Mouse (Mus musculus) ES-E14 (cell line): ENCODE data around the gene Gpn1. TPM values are rescaled to one million over a fixed set of nuclear protein-coding genes. Genes with fewer than 3 reads are reported as not detected.

ENCODE experiments used
- DNase-seq: peaks from one replicate; pipeline ENCODE4 v3.0.0-alpha.2; 2013; ENCODE audit warnings: low read depth, low spot score
- H3K27ac ChIP-seq: 2 replicates; pipeline ENCODE4 v1.5.1; 2012; ENCODE audit warnings: low read depth, mild to moderate bottlenecking, low read length, moderate library complexity, mixed read lengths; ENCODE audit not compliant: poor library complexity, insufficient read depth, severe bottlenecking
- H3K36me3 ChIP-seq: 2 replicates; pipeline ENCODE4 v1.6.1; 2012; ENCODE audit warnings: mild to moderate bottlenecking, low read length, moderate library complexity, mixed read lengths; ENCODE audit not compliant: control insufficient read depth, poor library complexity, insufficient read depth, severe bottlenecking
- H3K4me1 ChIP-seq, 2 experiments: fragments of 150-350 bp in 1 of 2; sonication (generic) in 1 of 2; 2 replicates each; pipeline ENCODE4 v1.6.1; 2012; ENCODE audit warnings: low read length in 2 of 2, mild to moderate bottlenecking in 1 of 2, mixed read lengths in 1 of 2; ENCODE audit not compliant: control insufficient read depth in 2 of 2, insufficient read depth in 2 of 2, poor library complexity in 1 of 2
- H3K4me3 ChIP-seq, 2 experiments: fragments of 150-350 bp in 1 of 2; sonication (generic) in 1 of 2; 2 replicates each; pipeline ENCODE4 v1.5.1; 2012; ENCODE audit warnings: low read length in 2 of 2, low read depth in 1 of 2, mild to moderate bottlenecking in 1 of 2, mixed read lengths in 1 of 2; ENCODE audit not compliant: insufficient read depth in 1 of 2, poor library complexity in 1 of 2, severe bottlenecking in 1 of 2
- H3K9ac ChIP-seq: 2 replicates; pipeline ENCODE4 v1.6.1; 2012; ENCODE audit warnings: low read depth, mild to moderate bottlenecking, low read length, mixed read lengths; ENCODE audit not compliant: poor library complexity, insufficient read depth, severe bottlenecking
- H3K9me3 ChIP-seq: fragments of 150-350 bp; sonication (generic); 2 replicates; pipeline ENCODE4 v1.6.1; 2012; ENCODE audit warnings: low read depth, mild to moderate bottlenecking, low read length; ENCODE audit not compliant: control insufficient read depth, insufficient read depth
- CHD2 ChIP-seq: IDR thresholded peaks from 2 replicates; pipeline ENCODE4 v1.6.1; 2014; ENCODE audit warnings: mild to moderate bottlenecking, low read depth, low read length, inconsistent platforms
- HCFC1 ChIP-seq: IDR thresholded peaks from 2 replicates; pipeline ENCODE4 v1.6.1; 2012; ENCODE audit warnings: low read length, inconsistent platforms, borderline replicate concordance; ENCODE audit not compliant: insufficient read depth
- MAFK ChIP-seq: IDR thresholded peaks from 2 replicates; pipeline ENCODE4 v1.6.1; 2014; ENCODE audit warnings: mild to moderate bottlenecking, low read depth, low read length, inconsistent platforms; ENCODE audit not compliant: insufficient read depth
- ZC3H11A ChIP-seq: IDR thresholded peaks from 2 replicates; pipeline ENCODE4 v1.6.1; 2012; ENCODE audit warnings: low read depth, mild to moderate bottlenecking, inconsistent platforms, low read length, borderline replicate concordance
- ZNF384 ChIP-seq: IDR thresholded peaks from 2 replicates; pipeline ENCODE4 v1.6.1; 2012; ENCODE audit warnings: low read depth, low read length, inconsistent platforms
- in situ Hi-C, 2 experiments: fragments of 600-800 bp; cut with MboI; formaldehyde crosslinking; loops; one replicate each; pipeline ENCODE4 v1.15.1; 2025; ENCODE audit warnings: low sequenced_read_pairs in 2 of 2, inconsistent platforms in 1 of 2; ENCODE audit not compliant: unreplicated experiment in 2 of 2
- total RNA-seq: library from RNA; depleted of rRNA; stranded (reverse); fragments of 300-350 nt; gene quantifications from 2 replicates; pipeline ENCODE4 v1.2.3, GENCODE M21; 2012

Gpn1 gene
- total RNA-seq, 1 experiment = 69.7 TPM

- TF ChIP-seq CHD2 (no peak), ZNF384 (no peak), HCFC1 (no peak), ZC3H11A (no peak), MAFK (no peak)
- no peak within 1 kb of the TSS for H3K4me3 ChIP-seq
Observed at GRCm38 (mm10) chr5:31485440-31485839, 9.1 kb upstream of the Gpn1 start, which contains the start of gene 4930548H24Rik. Gene 4930548H24Rik (plus strand): TSS chr5:31485740.

DNA sequence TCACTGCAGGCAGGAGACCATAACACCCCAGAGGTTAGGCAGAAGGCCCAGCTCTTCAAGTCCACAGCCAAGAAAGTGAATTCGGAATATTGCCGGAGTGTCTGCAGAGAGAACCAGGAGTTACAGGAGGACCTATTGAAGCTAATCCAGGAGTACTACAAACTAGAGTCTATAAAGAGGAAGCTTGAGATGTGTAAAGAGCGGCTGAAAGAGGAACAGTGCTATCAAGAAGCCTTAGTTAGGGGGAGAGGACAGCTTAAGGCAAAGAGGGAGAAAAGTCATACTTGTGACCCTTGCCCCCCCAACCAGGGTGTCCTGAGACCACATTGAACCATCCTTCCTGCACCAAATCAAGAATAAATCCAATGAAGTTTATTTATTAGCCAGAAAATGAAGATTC is 6.7 kb upstream of the Gpn1 start:
- in situ Hi-C loops = no loop called here
- Histone ChIP-seq H3K4me3 (peak overlapping the region; percentile 84 to 91), H3K27ac (0 out of 2 replicates have a peak overlapping the region, but pooled peaks have one; percentile 71), H3K36me3 (peaks cover 21% of the 10 kb centered on the region), H3K9ac (peak overlapping the region; percentile 78; the same call in 1 of the 2 replicates), H3K9me3 (no peaks in the 10 kb centered on the region), H3K4me1 (peaks cover 0 to 5% of the 10 kb centered on the region in 2 experiments; a peak in 2 of 4 replicates)
- TF ChIP-seq ZNF384 (no peak), MAFK (no peak), CHD2 (no peak), HCFC1 (no peak)
- DNase-seq = no peak

More at GRCm38 (mm10) chr5:31485440-31485839, 9.1 kb upstream of the Gpn1 start, which contains the start of gene 4930548H24Rik:
- peaks cover 0 to 5% of the 10 kb centered on the region in 2 experiments; a peak in 2 of 4 replicates for H3K4me1 ChIP-seq
- H3K27ac ChIP-seq = no peak within 1 kb of the TSS
- no peak for DNase-seq
- H3K9ac ChIP-seq = no peak within 1 kb of the TSS
- peaks cover 26% of the 10 kb centered on the region for H3K36me3 ChIP-seq
- no peaks in the 10 kb centered on the region for H3K9me3 ChIP-seq
- in situ Hi-C loops = no loop called here

- Histone ChIP-seq H3K4me3 (peak overlapping the region; percentile 84 to 91), H3K4me1 (peaks cover 0 to 5% of the 10 kb centered on the region in 2 experiments; a peak in 2 of 4 replicates), H3K36me3 (peaks cover 21% of the 10 kb centered on the region), H3K9ac (peak overlapping the region; percentile 78; the same call in 1 of the 2 replicates), H3K27ac (peak overlapping the region; percentile 88), H3K9me3 (no peaks in the 10 kb centered on the region)
- in situ Hi-C loops = no loop called here
- TF ChIP-seq CHD2 = no peak
- no peak for TF ChIP-seq HCFC1
- TF ChIP-seq MAFK = peak; percentile 95
- TF ChIP-seq ZNF384 = no peak
- TF ChIP-seq ZC3H11A = no peak
- peak; percentile 60 for DNase-seq
Observed at GRCm38 (mm10) chr5:31489116-31489769, 5.3 kb upstream of the Gpn1 start.

DNA sequence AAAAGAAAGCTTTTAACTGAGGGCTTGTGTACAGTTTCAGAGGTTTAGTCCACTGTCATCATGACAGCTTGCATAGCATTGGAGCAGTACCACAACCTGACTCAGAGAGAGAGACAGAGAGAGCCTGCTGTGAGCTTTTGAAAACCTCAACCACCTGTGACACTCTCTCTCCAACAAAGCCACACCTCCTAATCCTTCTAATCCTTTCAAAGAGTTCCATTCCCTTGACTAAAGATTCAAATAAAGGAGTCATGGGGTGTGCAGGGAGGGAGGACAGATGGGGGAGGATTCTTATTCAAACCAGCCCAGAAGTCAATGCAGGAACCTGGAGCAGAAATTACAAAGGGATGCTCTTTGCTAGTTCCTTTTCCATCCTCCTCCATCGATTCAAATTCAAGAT is 2.5 kb upstream of the Gpn1 start:
- TF ChIP-seq ZC3H11A (no peak), MAFK (no peak), HCFC1 (no peak), CHD2 (no peak), ZNF384 (no peak)
- in situ Hi-C loops = no loop called here
- Histone ChIP-seq H3K27ac (no peak overlapping the region), H3K9me3 (no peaks in the 10 kb centered on the region), H3K4me1 (peaks cover 4 to 7% of the 10 kb centered on the region in 2 experiments), H3K36me3 (peaks cover 10% of the 10 kb centered on the region), H3K9ac (no peak overlapping the region), H3K4me3 (no peak overlapping the region)
- no peak for DNase-seq
